Mouse (Mus musculus) embryo, embryonic 10 days (tissue): Measurements from ENCODE around the gene Tbc1d23.
"Not testable (repeated sequence)": the region's sequence is repeated elsewhere in the genome, so short reads cannot be mapped to it uniquely, and the experiment has no call there.

Source experiments
- DNase-seq: peaks from one replicate; pipeline ENCODE4 v3.0.0-alpha.2; 2015; ENCODE audit warnings: low spot score

Gene Tbc1d23

DNA sequence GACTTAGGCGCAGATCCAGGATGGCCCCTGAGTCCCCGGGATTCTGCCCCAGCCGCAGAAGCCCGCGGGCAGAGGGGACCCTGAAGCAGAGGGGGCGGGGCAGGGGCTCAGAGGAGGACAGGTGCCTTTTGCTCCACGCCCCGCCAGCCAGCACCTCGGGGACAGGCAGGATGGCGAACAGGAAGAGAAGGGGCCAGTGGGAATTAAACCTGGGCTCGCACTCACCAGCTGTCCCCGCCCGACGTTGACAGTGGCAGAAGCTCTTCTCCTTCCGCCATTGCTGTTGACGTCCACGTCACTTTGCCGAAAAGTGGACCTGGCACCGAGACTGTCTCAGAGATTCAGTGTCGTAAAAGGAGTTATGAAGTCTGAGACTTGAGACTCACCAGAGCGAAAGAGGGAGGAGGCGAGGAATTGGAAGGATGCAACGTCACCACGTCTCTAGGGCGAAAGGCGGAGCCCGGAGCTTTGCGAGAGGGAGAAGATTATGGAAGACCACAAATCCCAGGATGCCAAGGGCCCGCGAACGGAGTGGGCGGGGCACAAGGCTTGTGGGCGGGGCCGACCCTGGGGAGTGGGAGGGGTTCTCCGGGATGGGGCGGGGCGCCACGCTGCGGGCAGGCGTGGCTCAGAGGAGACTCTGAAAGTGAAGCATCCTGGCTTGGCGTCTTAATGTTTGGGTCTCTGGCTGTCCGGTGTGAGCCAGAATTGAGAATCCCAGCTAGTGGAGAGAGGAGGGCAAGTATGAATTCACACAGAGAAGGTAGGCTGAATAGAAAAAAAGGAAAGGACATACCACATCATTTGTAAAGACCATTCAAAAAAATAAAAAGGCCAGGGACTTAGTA lies at the start of gene Tbc1d23:
Gene Tbc1d23 (minus strand): TSS at position 416 of the 848 bp plus-strand sequence.
- DNase-seq = peak; percentile 98

DNA sequence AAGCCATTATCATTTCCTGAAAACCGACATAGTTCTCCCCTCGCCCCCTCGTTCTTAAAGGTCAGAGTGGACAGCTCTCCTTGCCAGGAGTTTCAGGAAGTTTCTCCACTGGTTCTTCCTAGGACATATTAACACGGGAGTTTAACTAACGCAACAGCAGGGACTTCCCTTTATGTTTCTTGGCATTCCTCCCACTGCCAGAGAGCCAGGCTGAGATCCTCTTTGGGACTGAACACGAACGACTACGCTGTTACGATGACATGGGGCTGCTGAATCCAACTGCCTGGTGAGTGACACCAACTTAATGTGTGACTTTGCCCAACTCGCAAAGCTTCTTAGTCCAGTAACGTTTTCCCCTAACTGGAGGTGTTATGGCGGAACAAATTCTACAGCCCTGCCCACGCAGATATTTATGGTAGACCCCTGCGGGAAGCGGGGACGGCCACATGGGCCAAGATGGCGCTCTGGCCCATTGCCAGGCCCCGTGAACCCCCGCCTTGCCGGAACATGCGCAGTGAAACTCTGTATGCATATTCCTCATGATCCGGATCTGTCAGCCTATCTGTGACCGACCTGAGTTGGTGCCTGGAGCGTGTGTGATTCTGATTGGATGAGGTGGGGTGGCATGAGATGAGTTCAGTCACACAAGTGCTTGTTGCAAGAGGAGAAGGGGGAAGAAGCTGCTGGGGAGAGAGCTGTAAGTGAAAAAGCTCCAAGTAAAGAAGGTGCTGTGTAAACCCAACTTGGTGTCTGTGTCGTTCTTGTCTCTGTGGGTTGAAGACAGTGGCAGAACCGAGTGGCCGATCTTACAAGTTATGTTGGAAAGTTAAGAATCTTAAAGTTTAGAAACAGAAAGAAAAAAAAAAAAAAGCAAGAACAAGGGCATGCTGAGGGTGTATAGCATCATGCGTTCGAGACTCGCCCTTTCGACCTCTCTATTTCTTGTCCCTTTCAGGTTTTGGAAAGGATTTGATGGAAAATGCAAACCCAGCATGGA lies 49.2 kb upstream of the Tbc1d23 start:
- DNase-seq = no peak

DNA sequence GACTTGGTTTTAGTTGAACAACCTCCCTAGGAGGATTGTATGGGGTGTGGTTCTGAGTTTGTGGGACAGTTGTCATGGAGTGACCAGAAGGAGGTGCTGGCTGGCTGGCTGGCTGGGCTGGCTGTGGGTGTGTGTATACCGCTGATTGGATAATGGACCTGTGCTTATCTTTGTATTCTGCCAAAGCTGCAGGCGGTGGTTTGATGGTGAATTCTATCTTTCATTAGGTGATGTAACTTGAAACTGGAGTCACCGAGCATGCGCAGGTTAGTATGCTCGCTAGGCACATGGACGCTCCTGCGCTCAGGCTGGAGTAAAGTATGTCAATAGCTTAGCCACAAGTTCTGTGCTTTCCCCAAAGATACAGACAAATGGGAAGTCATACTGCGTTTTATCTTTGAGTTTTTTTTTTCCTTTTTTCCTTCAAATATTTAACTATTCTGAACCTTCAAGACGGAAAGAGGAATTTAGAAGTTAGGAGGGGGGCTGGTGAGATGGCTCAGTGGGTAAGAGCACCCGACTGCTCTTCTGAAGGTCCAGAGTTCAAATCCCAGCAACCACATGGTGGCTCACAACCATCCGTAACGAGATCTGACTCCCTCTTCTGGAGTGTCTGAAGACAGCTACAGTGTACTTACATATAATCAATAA lies 47.8 kb upstream of the Tbc1d23 start:
- no peak for DNase-seq

DNA sequence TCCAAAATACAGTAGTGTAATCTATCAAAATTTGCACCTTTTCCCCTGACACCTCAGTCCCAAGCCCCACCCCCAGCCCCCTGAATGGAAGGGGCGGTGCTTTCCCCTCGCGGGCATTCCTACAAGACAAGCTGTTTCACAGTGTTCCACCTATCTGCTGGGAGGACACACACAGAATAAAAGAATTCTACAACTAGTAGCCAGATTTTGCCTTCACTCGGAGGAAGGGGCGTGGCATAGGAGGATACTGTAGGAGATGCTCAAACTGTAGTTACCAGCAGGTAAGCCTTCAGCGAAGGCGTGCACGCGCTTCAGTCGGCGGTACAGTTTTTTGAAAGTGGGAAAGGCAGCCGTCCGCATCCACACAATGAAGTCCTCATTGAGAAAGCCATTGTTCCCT lies 38.4 kb upstream of the Tbc1d23 start:
- no peak for DNase-seq

DNA sequence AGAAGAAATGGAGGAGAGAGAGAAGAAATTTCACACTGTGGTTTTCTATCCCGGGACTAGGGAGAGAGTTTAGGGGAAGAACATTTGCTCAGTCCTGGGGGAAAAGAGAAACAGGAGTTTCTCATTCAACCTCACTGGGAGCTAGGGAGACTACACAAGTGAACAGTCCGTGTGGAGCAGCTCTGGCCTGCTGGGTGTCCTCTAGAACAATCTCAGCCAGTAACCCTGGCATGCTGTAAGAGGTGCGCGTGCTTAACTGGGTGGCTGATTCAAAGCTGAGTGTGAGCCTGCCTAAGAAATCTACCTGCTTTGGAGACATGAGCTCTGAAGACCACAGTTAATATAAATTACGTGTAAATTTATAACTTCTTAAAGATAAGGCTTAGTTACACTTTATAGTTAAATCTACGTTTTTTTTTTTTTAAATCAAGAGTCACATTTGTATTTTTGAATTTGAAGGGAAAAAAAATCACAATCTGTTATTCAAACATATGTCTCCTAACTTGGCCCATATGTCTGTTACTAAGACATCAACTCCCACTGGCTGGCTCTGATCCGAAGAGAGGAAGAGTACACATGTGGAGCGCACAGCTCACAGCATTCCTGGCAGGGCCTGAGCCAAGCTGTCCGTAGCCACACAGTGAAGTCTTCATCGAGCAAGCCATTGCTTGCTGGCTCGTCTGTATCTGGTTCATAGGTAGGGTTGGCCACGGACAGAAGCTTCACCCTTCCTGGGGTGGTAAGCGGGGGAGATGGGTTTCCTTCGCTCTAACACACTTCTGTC lies 36.9 kb upstream of the Tbc1d23 start:
- DNase-seq = no peak

DNA sequence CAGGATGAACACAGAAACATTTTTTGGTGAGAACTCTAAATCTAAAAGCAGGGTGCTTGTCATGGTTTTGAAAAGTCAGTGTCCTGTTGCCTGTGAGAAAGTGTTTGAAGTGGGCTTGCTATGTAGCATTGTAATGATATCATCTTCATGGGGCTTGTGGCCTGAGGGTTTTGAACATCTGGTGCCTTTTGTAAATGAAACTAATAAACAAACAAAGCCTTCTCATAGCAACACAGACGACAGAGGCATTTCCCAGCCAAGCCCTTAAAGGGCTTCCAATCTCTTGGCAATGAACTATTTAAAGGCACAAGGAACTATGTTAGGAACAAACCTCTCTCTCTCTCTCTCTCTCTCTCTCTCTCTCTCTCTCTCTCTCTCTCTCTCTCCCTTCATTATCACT lies 35.8 kb upstream of the Tbc1d23 start:
- no peak for DNase-seq

DNA sequence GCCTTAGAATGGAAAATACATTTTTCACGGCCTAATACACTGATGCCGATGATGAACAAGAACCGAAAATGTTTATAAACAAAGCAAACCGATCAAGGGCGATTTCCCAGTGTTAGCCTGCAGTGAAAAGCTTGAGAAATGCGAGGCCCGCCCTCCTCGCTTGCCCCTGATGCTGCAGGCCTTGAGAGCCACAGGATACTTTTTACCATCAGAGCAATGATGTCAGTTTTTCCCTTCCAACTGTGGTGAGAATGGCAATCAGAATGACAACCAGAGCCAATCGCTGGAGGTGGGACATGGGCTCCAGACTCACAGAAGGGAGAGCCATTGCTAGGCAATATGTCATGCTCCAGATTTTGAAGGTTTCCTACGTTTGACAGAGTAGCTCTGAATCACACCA lies 28.8 kb upstream of the Tbc1d23 start:
- DNase-seq = no peak

DNA sequence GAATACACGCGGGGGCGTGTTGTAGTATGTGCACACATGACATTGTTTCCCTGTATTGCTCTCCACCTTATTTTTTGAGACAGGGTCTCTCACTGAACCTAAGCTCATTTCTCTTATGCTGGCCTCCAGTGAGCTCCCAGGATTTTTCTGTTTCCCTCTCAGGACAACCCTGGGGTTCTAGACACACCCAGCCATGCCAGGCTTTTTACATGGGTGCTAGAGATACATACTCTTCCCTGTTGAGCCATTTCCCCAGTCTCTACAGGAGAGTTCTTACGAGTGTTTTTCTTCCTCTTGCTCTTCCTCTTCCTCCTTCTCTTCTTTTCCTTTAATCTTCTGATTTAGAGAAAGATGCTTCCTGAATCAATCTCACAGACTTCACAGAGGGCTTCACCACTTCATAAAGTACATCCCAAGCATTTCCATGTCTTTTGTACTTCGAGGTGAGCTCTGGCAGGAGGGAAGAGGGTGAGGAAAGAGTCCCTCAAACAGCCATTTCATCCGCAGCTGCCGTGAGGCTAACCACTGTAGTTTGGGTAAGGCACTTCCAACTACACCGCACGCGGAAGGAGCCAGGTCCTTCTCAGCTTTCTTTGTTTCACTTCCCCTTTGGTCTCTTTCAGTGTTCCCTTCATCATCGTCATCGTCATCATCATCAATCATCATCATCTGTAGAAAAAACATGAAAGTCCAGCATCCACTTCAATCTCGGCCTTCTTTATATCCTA lies 28.2 kb upstream of the Tbc1d23 start:
- no peak for DNase-seq

DNA sequence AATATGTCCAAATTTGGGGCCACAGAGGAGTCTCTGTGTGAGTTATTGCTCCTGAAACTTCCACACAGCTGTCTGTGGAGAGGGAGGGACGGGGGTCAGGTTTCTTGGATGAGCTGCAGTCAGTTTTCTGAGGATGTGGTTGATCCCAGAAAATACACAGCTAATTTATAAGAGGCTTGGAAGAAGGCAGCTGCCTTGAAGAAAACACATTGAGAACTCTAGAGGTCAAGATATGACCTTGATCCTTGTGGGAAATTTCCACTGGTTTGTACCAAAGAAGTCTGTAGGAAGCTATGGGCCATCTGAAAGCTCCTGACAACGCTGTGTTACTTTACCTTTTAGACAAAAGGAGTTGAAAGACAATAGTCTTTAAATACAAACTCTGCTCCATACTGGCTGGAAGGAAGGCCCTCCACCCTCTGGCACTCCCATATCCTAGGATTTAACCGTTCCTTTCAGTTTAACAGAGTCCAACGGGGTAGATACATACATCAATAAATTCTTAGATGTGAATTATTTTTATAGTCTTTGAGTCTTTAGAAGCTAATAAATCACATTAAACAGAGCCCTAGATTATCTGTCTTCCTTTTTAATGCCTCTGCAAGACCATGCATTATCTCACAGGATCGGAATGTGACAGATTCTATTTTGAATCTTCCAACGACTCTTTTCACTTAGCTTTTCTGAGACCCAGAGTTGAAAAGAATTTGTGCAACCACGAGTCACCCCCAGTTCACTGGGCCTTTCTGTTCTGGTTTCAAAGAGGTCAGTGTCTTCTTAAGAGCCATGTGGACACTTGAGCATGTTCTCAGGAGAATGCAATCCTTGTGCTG lies 20.5 kb upstream of the Tbc1d23 start:
- no peak for DNase-seq

DNA sequence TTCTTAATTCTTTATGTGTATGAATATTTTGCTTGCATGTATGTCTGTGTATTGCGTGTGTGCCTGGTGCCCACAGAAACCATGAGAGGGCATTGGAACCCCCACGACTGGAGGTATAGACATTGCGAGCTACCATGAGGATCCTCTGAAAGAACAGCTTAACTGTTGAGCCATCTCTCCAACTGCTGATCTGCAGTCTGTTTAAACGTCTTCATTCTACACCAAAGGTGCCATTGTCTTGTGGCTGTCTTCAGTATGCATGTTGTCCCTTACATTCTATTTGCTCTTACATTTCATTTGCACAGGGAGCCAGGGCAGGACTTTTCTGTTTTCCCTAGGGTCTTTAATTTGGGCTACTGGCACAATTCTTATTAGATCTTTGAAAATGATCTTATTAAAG lies 19.7 kb upstream of the Tbc1d23 start:
- DNase-seq = no peak

DNA sequence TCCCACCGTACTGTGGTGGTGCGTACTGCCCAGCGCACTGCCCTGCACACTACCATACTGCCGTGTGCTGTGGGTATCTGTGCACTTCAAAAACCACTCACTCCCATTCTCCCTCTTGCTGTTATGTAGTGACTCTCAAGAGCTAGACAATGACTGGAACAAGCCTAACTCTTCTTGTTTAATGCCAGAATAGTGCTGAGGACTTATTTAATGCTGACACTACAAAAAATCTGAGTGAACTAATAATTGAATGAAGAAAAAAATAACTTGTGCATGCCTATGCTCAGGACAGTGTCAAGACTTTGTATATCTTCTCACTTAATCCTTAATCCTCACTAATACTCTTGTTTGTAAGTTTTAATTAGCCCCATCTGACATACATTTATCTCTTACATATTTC lies 16.2 kb upstream of the Tbc1d23 start:
- DNase-seq = no peak

DNA sequence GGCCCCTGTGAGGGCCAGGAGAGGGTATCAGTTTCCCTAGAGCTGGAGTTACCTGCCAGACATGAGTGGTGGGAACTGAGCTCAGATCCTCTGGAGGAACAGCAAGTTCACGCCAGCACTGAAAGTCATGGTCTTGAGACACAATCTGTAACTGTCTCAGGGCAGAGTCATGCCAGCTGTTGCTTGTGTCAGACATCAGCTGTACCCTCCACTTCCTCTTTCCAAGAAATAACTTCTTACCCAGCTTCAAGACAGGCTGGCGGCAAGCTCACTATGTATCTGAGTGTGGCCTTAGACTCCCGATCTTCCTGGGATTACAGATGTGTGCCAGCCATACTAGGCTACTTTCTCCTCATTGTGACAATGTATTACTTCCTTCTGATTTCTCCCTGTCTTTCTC lies 15.3 kb upstream of the Tbc1d23 start:
- DNase-seq = no peak

DNA sequence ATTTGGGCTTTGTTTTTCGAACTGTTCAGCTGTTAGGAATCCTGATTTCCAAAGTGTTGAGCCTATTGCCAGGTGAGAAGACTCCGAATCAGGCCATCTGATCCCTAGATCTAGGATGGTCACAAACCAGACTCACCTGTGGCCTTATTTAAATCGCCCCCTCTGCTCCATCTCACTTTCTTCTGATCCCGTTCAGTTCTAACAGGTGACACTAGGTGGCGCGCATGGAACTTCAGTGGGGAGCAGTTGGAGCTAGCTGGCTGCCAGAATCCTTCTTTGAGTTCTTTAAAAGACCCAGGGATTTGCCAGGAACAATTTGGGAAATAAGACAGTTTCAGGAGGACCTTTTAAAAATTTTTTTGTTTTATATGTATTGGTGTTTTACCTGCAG lies 12.5 kb upstream of the Tbc1d23 start:
- DNase-seq = peak; percentile 89

DNA sequence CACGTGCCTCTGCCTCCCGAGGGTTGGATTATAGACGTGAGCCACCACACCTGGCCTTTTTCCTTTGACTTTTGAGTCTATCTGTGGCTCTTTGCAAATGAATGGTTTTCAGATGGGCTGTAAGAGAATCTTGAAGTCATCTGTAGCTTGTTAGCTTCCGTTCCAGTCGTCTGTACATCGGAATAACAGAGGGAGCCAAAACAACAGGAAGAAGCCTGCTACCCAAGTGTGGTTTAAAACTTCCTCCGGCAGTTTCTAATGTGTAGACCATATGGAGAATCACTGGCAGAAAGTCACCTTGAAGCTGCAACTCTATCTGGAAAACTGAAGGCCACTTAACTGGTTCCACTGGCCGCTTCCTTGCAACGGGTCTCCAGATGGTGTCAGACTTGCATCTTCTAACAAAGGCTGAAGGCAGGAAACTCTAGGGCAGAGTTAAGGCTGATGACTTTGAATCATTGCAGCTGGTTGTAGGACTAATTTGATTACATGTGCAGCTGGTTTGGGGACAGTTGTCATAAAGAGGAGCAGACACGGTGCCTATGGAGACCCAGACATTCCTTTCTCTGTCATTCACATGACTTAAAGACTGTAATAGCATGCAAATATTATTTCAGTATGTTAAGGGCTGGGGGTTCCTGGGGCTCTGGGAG lies 12.0 kb upstream of the Tbc1d23 start:
- peak; percentile 44 for DNase-seq

DNA sequence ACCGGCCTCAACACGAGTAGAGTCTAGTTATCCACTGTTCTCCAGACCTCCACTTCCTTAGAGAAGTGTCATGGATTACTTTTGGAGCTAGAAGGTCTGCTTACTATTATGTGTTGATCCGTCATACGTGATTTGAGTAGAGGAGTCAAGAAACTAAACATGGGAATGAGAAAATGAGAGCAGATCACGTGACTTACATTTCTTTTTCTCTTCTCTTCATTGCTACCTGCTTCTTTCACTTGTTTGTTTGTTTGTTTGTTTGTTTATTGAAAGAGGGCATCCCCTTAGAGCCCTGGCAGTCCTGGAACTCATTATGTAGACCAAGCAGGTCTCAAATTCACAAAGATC lies 11.5 kb upstream of the Tbc1d23 start:
- DNase-seq = no peak

DNA sequence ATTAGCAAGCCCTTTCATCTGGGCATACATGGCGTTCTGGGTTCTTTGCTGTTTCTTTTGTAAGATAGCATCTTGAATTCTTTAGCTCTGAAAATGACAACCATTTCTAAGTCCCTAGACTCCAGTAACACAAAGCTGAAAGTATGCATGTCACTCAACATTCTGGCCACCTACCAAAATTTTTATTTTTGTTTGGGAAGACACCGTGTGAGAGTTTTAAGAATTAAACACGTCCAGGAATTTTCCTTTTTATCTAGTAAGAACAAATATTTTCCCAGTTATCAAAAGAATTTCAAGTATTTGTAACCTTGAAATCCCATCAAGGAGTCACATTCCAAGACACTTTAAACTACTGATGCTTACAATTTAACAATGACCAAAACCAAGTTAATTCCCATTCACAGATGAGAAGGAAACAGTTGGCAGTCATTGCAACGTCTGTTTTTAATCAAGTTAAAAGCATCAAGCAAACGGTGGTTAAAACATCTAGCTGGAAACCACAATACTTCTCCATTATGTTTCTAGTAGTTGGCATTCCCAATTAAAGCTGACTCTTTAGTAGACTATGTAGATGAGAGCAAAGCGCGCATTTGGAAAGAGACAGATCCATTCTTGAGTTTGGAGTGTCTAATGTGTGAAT lies 4.7 kb upstream of the Tbc1d23 start:
- no peak for DNase-seq

DNA sequence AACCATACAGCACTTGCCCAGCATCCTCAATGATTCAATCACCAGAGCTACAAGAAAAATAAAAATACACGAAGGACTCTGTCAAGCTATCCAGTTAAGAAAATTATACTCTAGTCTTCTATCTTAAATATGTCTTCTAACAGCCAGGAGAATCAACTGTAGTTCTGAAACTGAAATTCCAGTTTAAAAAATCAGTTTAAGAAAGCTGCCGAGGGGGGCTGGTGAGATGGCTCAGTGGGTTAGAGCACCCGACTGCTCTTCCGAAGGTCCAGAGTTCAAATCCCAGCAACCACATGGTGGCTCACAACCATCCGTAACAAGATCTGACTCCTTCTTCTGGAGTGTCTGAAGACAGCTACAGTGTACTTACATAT lies 620 bp upstream of the Tbc1d23 start:
- DNase-seq = not testable (repeated sequence)

DNA sequence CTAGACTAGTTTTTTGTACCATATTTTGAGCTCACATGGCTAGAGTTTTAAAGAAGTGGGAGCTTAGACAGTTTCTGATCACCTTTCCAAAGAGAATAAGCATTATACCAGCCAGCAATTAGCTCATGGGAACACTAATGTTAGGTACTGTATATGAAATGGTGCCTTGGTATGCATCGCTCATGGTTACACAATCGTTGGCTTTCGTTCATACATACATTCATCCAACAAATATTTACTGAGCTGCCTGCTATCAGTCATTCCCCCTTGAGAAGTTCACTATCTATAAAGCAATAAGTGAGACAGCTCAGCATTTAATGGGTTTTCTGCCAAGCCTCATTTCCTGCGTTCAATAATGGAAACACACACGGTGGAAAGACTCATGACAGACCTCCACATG lies 4.9 kb downstream of the Tbc1d23 start:
- no peak for DNase-seq

DNA sequence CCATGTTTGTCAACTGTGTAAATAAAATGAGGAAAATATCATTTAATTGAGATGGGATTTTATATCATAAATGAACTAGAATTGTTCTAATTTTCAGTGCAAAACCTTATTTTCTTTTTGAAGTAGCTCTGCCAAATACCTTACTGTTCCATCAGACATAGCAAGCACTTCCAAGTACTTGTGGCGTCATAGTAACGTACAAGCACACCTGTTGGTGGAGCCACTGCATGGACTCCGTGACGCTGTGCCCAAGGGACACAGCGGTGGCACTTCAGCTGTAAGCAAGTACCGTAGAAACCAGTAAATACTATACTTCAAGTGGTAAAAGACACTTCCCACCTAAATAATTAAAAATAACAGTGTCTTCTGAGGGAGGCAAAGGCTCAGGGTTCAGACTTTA lies 10.9 kb downstream of the Tbc1d23 start:
- DNase-seq = no peak
